Mouse (Mus musculus): Measurements from ENCODE around the gene Gm44503. TPM values are rescaled to one million over a fixed set of nuclear protein-coding genes. Genes with fewer than 3 reads are reported as not detected.
A peak's percentile ranks its signal among the peaks of the same experiment; 100 is the strongest.

Gene Gm44503
- polyA plus RNA-seq, 1 experiment from 2014 or later, result not detected

DNA sequence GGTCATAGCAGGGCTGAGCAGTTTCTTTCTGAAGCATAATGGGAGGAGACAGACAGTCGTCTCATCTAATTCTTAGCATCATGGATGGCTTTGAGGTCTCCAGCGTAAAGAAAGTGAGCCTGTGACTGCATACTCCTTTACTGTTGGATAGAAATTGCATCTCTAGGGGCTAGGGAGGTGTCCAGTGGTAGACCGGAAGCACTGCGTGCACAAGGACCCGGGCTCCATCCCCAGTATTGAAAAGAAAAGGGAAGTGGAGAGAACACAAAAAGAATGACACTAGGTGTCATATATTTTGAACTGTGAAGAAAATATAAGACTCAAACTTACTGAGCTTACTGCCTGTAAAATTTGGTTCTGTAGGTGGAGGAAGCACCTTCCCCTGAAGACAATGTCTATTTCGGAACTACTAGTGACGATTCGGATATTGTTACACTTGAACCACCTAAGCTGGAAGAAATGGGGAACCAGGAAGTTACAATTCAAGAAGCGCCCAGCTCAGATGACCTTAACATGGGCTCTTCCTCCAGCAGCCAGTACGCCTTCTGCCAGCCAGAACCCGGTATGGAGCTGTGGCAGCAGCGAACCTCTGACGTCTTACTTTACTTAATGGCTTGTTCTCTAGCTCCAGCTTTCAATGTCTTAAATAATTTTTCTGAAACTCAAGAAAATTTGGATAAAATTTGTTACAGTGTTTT, 42.8 kb downstream of the Gm44503 start:
- H3K9me3 ChIP-seq, result no peaks in the 10 kb centered on the region
- H3K36me3 ChIP-seq, result peaks cover 24% of the 10 kb centered on the region
- whole genome bisulfite sequencing, result 79% methylated on average over 13 of the region's 13 CpGs
- no peak for ATAC-seq (ENCODE audit: extremely low read depth, insufficient number of reproducible peaks, low FRiP score, low TSS enrichment)
- no peak overlapping the region for H3K27ac ChIP-seq (replicated peaks)
- no peaks in the 10 kb centered on the region for H3K4me1 ChIP-seq
- no peak overlapping the region for H3K4me3 ChIP-seq
- no peak overlapping the region for H3K4me2 ChIP-seq
- no peaks in the 10 kb centered on the region for H3K27me3 ChIP-seq (replicated peaks)
- no peak overlapping the region for H3K9ac ChIP-seq

DNA sequence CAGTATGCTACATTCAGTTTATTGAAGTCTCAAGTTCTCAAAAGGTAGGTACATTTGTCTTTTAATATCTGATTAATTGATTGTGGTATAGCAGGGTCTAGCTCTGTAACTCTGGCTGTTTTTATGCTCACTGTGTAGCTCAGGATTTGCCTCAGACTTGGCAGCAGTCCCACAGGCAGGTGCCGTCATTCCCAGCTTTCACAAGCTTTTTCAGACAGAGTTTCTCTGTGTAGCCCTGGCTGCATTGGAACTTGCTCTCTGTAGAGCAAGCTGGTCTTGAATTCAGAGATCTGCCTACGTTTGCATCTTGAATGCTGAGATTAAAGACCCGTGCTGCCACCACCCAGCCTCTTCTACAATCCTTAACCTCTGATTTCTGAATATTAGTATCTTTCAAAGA, 43.5 kb downstream of the Gm44503 start:
- 58% methylated on average over 3 of the region's 3 CpGs for WGBS
- Histone ChIP-seq H3K4me3 (no peak overlapping the region), H3K4me1 (no peaks in the 10 kb centered on the region), H3K9ac (no peak overlapping the region), H3K36me3 (peaks cover 27% of the 10 kb centered on the region), H3K27ac (replicated peaks) (no peak overlapping the region), H3K9me3 (no peaks in the 10 kb centered on the region), H3K27me3 (replicated peaks) (no peaks in the 10 kb centered on the region), H3K4me2 (no peak overlapping the region)
- ATAC-seq (ENCODE audit: extremely low read depth, insufficient number of reproducible peaks, low FRiP score, low TSS enrichment), result no peak

DNA sequence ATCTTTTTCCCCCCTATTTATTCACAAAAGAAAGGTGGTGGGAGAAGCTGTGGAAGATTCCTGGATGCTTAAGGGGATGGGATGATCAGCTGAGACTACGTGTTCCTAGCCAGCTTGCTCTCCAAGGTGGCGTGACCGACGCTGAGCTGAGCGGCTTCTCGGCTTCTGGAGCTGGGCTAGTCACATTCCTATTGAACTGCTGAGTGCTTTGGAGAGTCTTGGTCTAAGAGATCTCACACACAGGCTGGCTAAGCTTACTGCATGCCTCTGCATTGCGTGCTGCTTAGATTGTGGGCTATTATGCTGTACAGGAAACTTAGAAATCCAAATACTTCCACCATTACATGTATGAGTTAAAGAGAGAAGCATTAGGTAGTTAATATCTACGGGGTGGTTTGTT, 45.4 kb downstream of the Gm44503 start:
- Histone ChIP-seq H3K9ac (no peak overlapping the region), H3K4me2 (no peak overlapping the region), H3K9me3 (no peaks in the 10 kb centered on the region), H3K4me3 (no peak overlapping the region), H3K4me1 (no peaks in the 10 kb centered on the region), H3K36me3 (peaks cover 27% of the 10 kb centered on the region), H3K27me3 (replicated peaks) (no peaks in the 10 kb centered on the region), H3K27ac (replicated peaks) (no peak overlapping the region)
- ATAC-seq (ENCODE audit: extremely low read depth, insufficient number of reproducible peaks, low FRiP score, low TSS enrichment), result no peak
- 73% methylated on average over 8 of the region's 8 CpGs for WGBS

DNA sequence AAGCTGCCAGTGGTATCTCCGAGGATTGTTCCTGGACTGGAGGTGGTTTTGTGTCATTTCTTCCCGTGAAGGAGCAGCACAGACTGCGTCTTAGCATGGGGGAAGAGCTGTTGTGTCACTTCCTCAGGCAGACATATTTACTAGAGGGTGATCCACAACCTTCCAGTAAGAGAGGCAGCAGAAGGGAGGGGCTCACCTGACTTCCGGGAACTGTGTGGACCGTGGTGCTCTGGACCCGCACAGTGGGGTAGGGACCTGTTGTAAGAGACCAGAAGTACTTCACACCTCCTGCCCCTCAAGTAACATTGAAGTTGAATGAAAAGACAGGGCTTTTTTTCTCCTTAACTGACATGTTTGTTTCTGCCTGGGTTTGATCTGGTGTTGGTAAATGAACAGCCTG, 46.5 kb downstream of the Gm44503 start:
- Histone ChIP-seq H3K4me1 (no peaks in the 10 kb centered on the region), H3K9ac (no peak overlapping the region), H3K4me3 (no peak overlapping the region), H3K4me2 (no peak overlapping the region), H3K27ac (replicated peaks) (no peak overlapping the region), H3K27me3 (replicated peaks) (no peaks in the 10 kb centered on the region), H3K9me3 (no peaks in the 10 kb centered on the region), H3K36me3 (peaks cover 31% of the 10 kb centered on the region)
- ATAC-seq (ENCODE audit: extremely low read depth, insufficient number of reproducible peaks, low FRiP score, low TSS enrichment), result no peak
- 75% methylated on average over 6 of the region's 6 CpGs for WGBS

DNA sequence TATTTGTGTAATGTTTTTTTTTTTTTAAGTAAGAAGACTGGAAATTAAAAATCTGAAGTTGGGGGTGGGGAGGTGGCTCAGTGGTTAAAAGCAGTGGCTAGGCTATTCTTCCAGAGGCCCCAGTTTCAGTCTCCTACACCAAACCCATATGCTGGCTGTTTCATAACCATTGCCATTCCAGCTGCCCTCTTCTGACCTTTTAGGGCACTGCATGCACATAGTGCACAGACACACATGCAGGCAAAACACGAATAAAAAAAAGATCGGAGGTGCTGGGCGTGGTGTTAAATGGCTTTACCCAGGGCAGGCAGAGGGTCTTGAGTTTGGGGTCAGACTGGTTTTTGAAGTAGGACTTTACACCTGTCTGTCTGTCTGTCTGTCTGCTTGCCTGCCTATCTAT, 47.5 kb downstream of the Gm44503 start:
- Histone ChIP-seq H3K9me3 (no peaks in the 10 kb centered on the region), H3K4me1 (no peaks in the 10 kb centered on the region), H3K27me3 (replicated peaks) (no peaks in the 10 kb centered on the region), H3K4me2 (no peak overlapping the region), H3K36me3 (peaks cover 38% of the 10 kb centered on the region), H3K27ac (replicated peaks) (no peak overlapping the region), H3K4me3 (no peak overlapping the region), H3K9ac (no peak overlapping the region)
- no peak for ATAC-seq (ENCODE audit: extremely low read depth, insufficient number of reproducible peaks, low FRiP score, low TSS enrichment)
- 97% methylated on average over 3 of the region's 3 CpGs for WGBS

DNA sequence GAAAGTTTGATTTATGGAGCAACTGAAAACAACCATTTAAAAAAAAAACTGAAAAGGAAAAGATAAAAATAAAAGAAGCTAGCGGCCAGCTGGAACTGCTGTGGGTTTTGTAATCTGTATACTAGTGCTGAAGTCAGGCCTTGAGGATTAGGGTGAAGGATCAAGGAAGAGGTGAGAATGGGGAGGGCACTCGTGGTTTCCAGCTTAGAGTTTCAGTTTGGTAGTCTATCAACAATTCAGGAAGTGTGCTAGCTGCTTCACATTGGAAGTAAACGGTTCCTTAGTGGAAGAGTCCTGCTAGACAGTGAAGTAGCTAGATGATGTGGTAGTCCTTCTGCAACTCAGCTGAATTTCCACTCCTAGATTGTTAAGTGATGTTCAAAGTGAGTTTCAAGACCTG, 49.7 kb downstream of the Gm44503 start:
- 54% methylated on average over 3 of the region's 3 CpGs for WGBS
- Histone ChIP-seq H3K9ac (no peak overlapping the region), H3K4me1 (no peaks in the 10 kb centered on the region), H3K4me3 (no peak overlapping the region), H3K4me2 (no peak overlapping the region), H3K9me3 (no peaks in the 10 kb centered on the region), H3K36me3 (peaks cover 54% of the 10 kb centered on the region), H3K27me3 (replicated peaks) (no peaks in the 10 kb centered on the region), H3K27ac (replicated peaks) (no peak overlapping the region)
- no peak for ATAC-seq (ENCODE audit: extremely low read depth, insufficient number of reproducible peaks, low FRiP score, low TSS enrichment)

DNA sequence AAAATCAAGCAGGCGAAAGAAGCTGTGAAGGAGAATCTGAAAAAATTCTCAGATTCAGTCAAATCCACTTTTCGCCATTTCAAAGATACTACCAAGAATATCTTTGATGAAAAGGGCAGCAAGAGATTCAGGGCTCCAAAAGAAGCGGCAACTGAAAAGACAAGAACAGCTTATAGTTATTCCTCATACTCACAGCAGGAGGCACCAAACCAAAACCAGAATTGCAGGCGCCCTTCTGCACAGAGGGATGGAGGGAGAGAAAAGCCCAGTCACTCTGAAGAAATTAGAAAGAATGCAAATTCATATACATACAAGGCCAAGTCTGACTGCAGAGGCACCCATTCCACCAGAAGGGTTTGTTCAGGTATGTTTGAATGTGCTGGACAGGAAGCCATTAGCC, 54.0 kb downstream of the Gm44503 start:
- H3K9me3 ChIP-seq, result no peaks in the 10 kb centered on the region
- H3K36me3 ChIP-seq, result peaks cover 73% of the 10 kb centered on the region
- WGBS, result 88% methylated on average over 4 of the region's 4 CpGs

DNA sequence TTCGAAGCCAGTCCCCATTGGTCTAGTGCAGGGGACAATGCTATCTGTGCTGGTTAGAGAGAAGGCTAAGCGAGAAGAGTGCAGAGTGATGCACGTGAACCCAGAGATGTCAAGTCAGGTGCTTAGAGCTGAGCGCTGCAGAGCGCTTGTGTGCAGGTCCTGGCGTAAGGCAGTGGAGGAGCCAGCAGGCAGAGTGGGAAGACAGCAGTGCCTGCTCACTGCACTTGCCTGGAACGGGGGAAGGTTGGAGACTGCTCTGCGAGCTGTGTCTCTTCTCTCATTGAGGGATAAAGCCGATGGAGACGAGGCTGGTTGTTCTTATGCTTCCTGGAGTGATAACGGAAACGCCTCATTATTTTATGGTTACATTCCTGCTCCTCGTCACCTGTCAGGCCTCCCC, 56.1 kb downstream of the Gm44503 start:
- H3K4me2 ChIP-seq, result no peak overlapping the region
- no peaks in the 10 kb centered on the region for H3K27me3 ChIP-seq (replicated peaks)
- ATAC-seq (ENCODE audit: extremely low read depth, insufficient number of reproducible peaks, low FRiP score, low TSS enrichment), result no peak
- no peaks in the 10 kb centered on the region for H3K9me3 ChIP-seq
- H3K27ac ChIP-seq (replicated peaks), result no peak overlapping the region
- no peak overlapping the region for H3K4me3 ChIP-seq
- H3K36me3 ChIP-seq, result peaks cover 93% of the 10 kb centered on the region
- no peaks in the 10 kb centered on the region for H3K4me1 ChIP-seq
- WGBS, result 65% methylated on average over 13 of the region's 13 CpGs
- no peak overlapping the region for H3K9ac ChIP-seq

More for the DNA sequence above, 54.0 kb downstream of the Gm44503 start:
- no peaks in the 10 kb centered on the region for H3K4me1 ChIP-seq
- no peak overlapping the region for H3K4me3 ChIP-seq
- no peak overlapping the region for H3K27ac ChIP-seq (replicated peaks)
- no peak overlapping the region for H3K4me2 ChIP-seq
- no peaks in the 10 kb centered on the region for H3K27me3 ChIP-seq (replicated peaks)
- no peak overlapping the region for H3K9ac ChIP-seq
- no peak for ATAC-seq (ENCODE audit: extremely low read depth, insufficient number of reproducible peaks, low FRiP score, low TSS enrichment)

DNA sequence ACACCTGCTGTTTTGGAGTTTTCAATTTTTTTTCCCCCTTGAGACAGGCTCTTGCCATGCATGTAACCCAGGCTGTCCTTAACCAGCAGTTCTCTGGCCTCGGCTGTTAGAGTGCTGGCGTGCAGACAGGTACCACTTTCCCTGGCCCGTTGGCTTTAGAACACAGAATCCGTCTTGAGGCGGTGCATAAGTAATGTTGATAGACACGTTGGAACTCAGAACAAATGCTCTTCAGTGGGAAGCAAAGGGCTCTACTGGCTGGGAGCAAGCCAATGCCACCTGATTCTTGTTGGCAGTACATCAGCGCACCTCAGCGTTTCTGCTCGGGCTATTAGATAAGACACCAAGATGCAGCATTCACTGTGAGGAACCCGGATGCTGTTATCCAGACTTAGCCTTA, 61.2 kb downstream of the Gm44503 start:
- Histone ChIP-seq H3K4me1 (no peaks in the 10 kb centered on the region), H3K9me3 (no peaks in the 10 kb centered on the region), H3K36me3 (peaks cover 62% of the 10 kb centered on the region), H3K27ac (replicated peaks) (no peak overlapping the region), H3K27me3 (replicated peaks) (no peaks in the 10 kb centered on the region), H3K4me3 (no peak overlapping the region), H3K4me2 (no peak overlapping the region), H3K9ac (no peak overlapping the region)
- no peak for ATAC-seq (ENCODE audit: extremely low read depth, insufficient number of reproducible peaks, low FRiP score, low TSS enrichment)
- 87% methylated on average over 10 of the region's 10 CpGs for WGBS

DNA sequence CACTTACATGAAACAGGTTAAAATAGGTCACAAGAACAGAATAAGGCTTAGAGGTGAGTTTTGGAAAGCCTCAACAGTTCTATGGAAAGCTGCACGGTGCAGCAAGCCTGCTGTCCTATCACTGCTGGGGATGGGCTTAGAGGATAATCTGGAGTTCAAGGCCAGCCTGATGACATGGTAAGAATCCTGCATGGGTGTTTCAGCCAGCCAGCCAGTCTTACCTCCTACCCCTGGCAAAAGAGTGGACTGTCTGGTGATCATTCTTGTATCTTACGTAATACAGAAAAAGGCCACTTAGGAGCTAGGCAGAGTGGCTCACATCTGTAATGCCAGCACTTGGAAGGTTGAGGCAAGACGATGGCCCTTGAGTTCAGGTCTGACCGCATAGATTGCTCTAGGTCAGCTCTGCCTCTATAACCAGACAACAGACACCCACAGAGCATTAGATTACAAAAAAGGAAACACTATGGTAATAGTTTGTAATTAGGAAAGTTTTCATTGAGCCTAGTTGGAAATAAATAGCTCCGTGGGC, 62.0 kb downstream of the Gm44503 start:
- 82% methylated on average over 5 of the region's 5 CpGs for WGBS
- Histone ChIP-seq H3K4me1 (peaks cover 2% of the 10 kb centered on the region), H3K9me3 (no peaks in the 10 kb centered on the region), H3K27ac (replicated peaks) (no peak overlapping the region), H3K27me3 (replicated peaks) (no peaks in the 10 kb centered on the region), H3K4me2 (no peak overlapping the region), H3K4me3 (no peak overlapping the region), H3K9ac (no peak overlapping the region), H3K36me3 (peaks cover 57% of the 10 kb centered on the region)
- ATAC-seq (ENCODE audit: extremely low read depth, insufficient number of reproducible peaks, low FRiP score, low TSS enrichment), result no peak

DNA sequence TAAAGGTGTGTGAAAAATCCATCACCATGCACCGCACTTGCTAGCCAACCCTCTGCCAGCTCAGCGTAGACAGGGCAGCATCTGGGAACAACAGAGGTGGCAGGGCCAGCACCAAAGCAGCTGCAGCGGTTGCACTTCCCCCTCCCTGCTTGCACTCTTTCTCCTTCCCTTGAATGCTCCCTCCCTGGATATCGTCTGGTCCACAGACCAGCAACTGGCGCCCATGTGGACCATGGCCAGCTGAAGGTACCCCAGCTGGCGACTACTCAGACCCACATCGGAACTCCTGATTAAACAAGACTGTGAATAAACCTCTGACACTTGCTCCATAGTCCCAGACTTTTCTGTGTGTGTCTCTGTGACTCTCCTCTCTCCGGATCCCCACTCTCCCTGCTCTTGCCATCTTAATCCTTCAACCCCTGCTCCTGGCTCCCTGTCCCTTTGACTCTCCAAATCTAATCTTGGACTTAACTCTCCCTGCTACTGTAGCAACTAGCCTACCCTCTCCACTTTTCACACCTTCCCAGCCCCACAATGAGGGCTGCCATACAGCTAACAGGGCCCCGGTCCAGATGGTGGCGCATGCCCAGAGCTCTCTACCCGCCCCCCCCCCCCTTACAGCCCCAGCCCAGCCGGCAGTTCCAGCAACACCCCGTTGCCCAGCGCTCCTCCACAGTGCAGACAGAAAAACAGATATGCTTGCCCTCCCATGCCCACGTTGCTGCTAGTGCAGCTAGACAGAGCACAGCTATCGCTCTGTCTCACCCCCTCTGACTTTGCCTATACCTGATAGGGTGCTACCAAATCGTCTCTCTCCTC, 67.4 kb downstream of the Gm44503 start:
- no peaks in the 10 kb centered on the region for H3K9me3 ChIP-seq
- no peaks in the 10 kb centered on the region for H3K27me3 ChIP-seq (replicated peaks)
- H3K4me2 ChIP-seq, result peak overlapping the region; percentile 61
- peak; percentile 77 for ATAC-seq (ENCODE audit: extremely low read depth, insufficient number of reproducible peaks, low FRiP score, low TSS enrichment)
- 16% methylated on average over 17 of the region's 17 CpGs for WGBS
- H3K4me3 ChIP-seq, result peak overlapping the region; percentile 24
- peak overlapping the region; percentile 55 for H3K27ac ChIP-seq (replicated peaks)
- peaks cover 27% of the 10 kb centered on the region for H3K36me3 ChIP-seq
- peaks cover 12% of the 10 kb centered on the region for H3K4me1 ChIP-seq
- H3K9ac ChIP-seq, result peak overlapping the region; percentile 65

All from heart, embryonic 13.5 days (tissue).